Mouse (Mus musculus) midbrain, embryonic 13.5 days (tissue): ENCODE results near the gene Sec61a2. TPM values are rescaled to one million over a fixed set of nuclear protein-coding genes. Genes with fewer than 3 reads are reported as not detected.

Experiments used
- ATAC-seq: fragments of 200-750 bp; cut with Nextera tagmentation; 2 replicates; pipeline ENCODE4 v1.8.0; 2017; ENCODE audit warnings: mild to moderate bottlenecking, moderate TSS enrichment, moderate library complexity
- H3K27ac ChIP-seq: fragments of 300-500 bp; sonication (generic); 2 replicates; pipeline ENCODE4 v1.5.1; 2015; ENCODE audit warnings: inconsistent platforms, mild to moderate bottlenecking, moderate library complexity
- H3K27me3 ChIP-seq: fragments of 300-500 bp; sonication (generic); 2 replicates; pipeline ENCODE4 v1.6.1; 2015; ENCODE audit warnings: mild to moderate bottlenecking, inconsistent platforms
- H3K36me3 ChIP-seq: fragments of 300-500 bp; sonication (generic); 2 replicates; pipeline ENCODE4 v1.6.1; 2015; ENCODE audit warnings: mild to moderate bottlenecking, inconsistent platforms
- H3K4me1 ChIP-seq: fragments of 300-500 bp; sonication (generic); replicated peaks from 2 replicates; pipeline ENCODE4 v1.6.1; 2015; ENCODE audit warnings: inconsistent platforms
- H3K4me2 ChIP-seq: fragments of 300-500 bp; sonication (generic); replicated peaks from 2 replicates; pipeline ENCODE4 v1.6.1; 2015; ENCODE audit warnings: moderate library complexity, mild to moderate bottlenecking, inconsistent platforms
- H3K4me3 ChIP-seq: fragments of 300-500 bp; sonication (generic); replicated peaks from 2 replicates; pipeline ENCODE4 v1.5.1; 2015; ENCODE audit warnings: mild to moderate bottlenecking, inconsistent platforms
- H3K9ac ChIP-seq: fragments of 300-500 bp; sonication (generic); replicated peaks from 2 replicates; pipeline ENCODE4 v1.6.1; 2015; ENCODE audit warnings: mild to moderate bottlenecking, inconsistent platforms
- H3K9me3 ChIP-seq: fragments of 300-500 bp; sonication (generic); 2 replicates; pipeline ENCODE4 v1.6.1; 2016; ENCODE audit warnings: mild to moderate bottlenecking, inconsistent platforms
- WGBS: fragments of 180-500 bp; shearing (Covaris S2); methylation state at CpG from one replicate; pipeline ENCODE4 v1.1.7; 2015; 5-methylcytosine and 5-hydroxymethylcytosine counted together
- polyA plus RNA-seq: library from polyadenylated mRNA; unstranded; fragments of >200 nt; fragmentation: Nextera tagmentation; extraction: Ambion mirVana; gene quantifications from 2 replicates; pipeline ENCODE4 v1.2.1, GENCODE M21; 2015

The Sec61a2 gene
- polyA plus RNA-seq: 90.7 and 100 TPM in 2 replicates

- peak; percentile 99 for ATAC-seq
- H3K4me2 ChIP-seq: peak within 1 kb of the TSS; percentile 65
- H3K9me3 ChIP-seq: no peaks in the 10 kb centered on the region
- H3K27ac ChIP-seq: peak within 1 kb of the TSS; percentile 81
- H3K27me3 ChIP-seq: no peaks in the 10 kb centered on the region
- under 1% methylated on average over 61 of the region's 62 CpGs for WGBS
- H3K4me1 ChIP-seq: peaks cover 18% of the 10 kb centered on the region
- H3K36me3 ChIP-seq: peaks cover 26% of the 10 kb centered on the region
- peak within 1 kb of the TSS; percentile 89 for H3K9ac ChIP-seq
- H3K4me3 ChIP-seq: peak within 1 kb of the TSS; percentile 82
These were observed at the start of gene Sec61a2 for GRCm38 (mm10) chr2:5894843-5895570. Gene Sec61a2 (minus strand): TSS chr2:5895432.

GRCm38 (mm10) chr2:5943071-5943470 is 47.8 kb upstream of the Sec61a2 start:
- no peak overlapping the region for H3K27ac ChIP-seq

GRCm38 (mm10) chr2:5942416-5943032 is 47.3 kb upstream of the Sec61a2 start, which contains the start of gene Dhtkd1:
Gene Dhtkd1 (minus strand): TSS chr2:5942792.
- Histone ChIP-seq H3K4me1 (0 out of 2 replicates have a peak, but pooled peaks cover 7% of the 10 kb centered on the region), H3K9ac (peak within 1 kb of the TSS; percentile 77), H3K27ac (0 out of 2 replicates have a peak within 1 kb of the TSS, but pooled peaks have one; percentile 15), H3K36me3 (no peaks in the 10 kb centered on the region), H3K4me2 (peak within 1 kb of the TSS; percentile 65), H3K9me3 (no peaks in the 10 kb centered on the region), H3K4me3 (peak within 1 kb of the TSS; percentile 53), H3K27me3 (no peaks in the 10 kb centered on the region)
- 1% methylated on average over 36 of the region's 36 CpGs for WGBS
- peak; percentile 96 for ATAC-seq

More at GRCm38 (mm10) chr2:5943071-5943470, 47.8 kb upstream of the Sec61a2 start:
- Histone ChIP-seq H3K36me3 (no peaks in the 10 kb centered on the region), H3K4me3 (peak overlapping the region; percentile 53), H3K27me3 (no peaks in the 10 kb centered on the region), H3K9me3 (no peaks in the 10 kb centered on the region), H3K9ac (no peak overlapping the region), H3K4me1 (0 out of 2 replicates have a peak, but pooled peaks cover 7% of the 10 kb centered on the region), H3K4me2 (peak overlapping the region; percentile 65)
- WGBS: 34% methylated on average over 4 of the region's 4 CpGs
- peak; percentile 24; the same call in 1 of the 2 replicates for ATAC-seq

- H3K27me3 ChIP-seq: no peaks in the 10 kb centered on the region
- no peaks in the 10 kb centered on the region for H3K36me3 ChIP-seq
- peak overlapping the region; percentile 77 for H3K9ac ChIP-seq
- H3K4me3 ChIP-seq: peak overlapping the region; percentile 53
- 60% methylated on average over 11 of the region's 11 CpGs for WGBS
- H3K4me2 ChIP-seq: peak overlapping the region; percentile 65
- 0 out of 2 replicates have a peak, but pooled peaks cover 7% of the 10 kb centered on the region for H3K4me1 ChIP-seq
- no peaks in the 10 kb centered on the region for H3K9me3 ChIP-seq
- ATAC-seq: peak; percentile 18; the same call in 1 of the 2 replicates
- 0 out of 2 replicates have a peak overlapping the region, but pooled peaks have one; percentile 15 for H3K27ac ChIP-seq
These were observed 46.7 kb upstream of the Sec61a2 start for GRCm38 (mm10) chr2:5941861-5942415.

- Histone ChIP-seq H3K9ac (no peak overlapping the region), H3K4me2 (no peak overlapping the region), H3K9me3 (no peaks in the 10 kb centered on the region), H3K36me3 (no peaks in the 10 kb centered on the region), H3K27me3 (no peaks in the 10 kb centered on the region), H3K27ac (no peak overlapping the region), H3K4me1 (0 out of 2 replicates have a peak, but pooled peaks cover 7% of the 10 kb centered on the region), H3K4me3 (no peak overlapping the region)
- 91% methylated on average over 9 of the region's 9 CpGs for WGBS
- ATAC-seq: no peak
These were observed 45.7 kb upstream of the Sec61a2 start for GRCm38 (mm10) chr2:5940936-5941335.

GRCm38 (mm10) chr2:5939911-5940310 is 44.7 kb upstream of the Sec61a2 start:
- Histone ChIP-seq H3K4me3 (no peak overlapping the region), H3K36me3 (no peaks in the 10 kb centered on the region), H3K4me2 (no peak overlapping the region), H3K4me1 (0 out of 2 replicates have a peak, but pooled peaks cover 7% of the 10 kb centered on the region), H3K9ac (no peak overlapping the region), H3K27me3 (no peaks in the 10 kb centered on the region), H3K27ac (no peak overlapping the region), H3K9me3 (no peaks in the 10 kb centered on the region)
- no peak for ATAC-seq
- WGBS: 93% methylated on average over 14 of the region's 14 CpGs

GRCm38 (mm10) chr2:5939319-5939718 is 44.1 kb upstream of the Sec61a2 start:
- ATAC-seq: no peak
- Histone ChIP-seq H3K4me2 (no peak overlapping the region), H3K9me3 (no peaks in the 10 kb centered on the region), H3K9ac (no peak overlapping the region), H3K36me3 (no peaks in the 10 kb centered on the region), H3K4me1 (0 out of 2 replicates have a peak, but pooled peaks cover 7% of the 10 kb centered on the region), H3K27ac (no peak overlapping the region), H3K27me3 (no peaks in the 10 kb centered on the region), H3K4me3 (no peak overlapping the region)
- WGBS: 94% methylated on average over 3 of the region's 3 CpGs

GRCm38 (mm10) chr2:5936550-5936949 is 41.3 kb upstream of the Sec61a2 start:
- H3K4me2 ChIP-seq: no peak overlapping the region
- ATAC-seq: no peak
- H3K4me1 ChIP-seq: no peaks in the 10 kb centered on the region
- H3K4me3 ChIP-seq: no peak overlapping the region
- H3K9me3 ChIP-seq: no peaks in the 10 kb centered on the region
- H3K27me3 ChIP-seq: no peaks in the 10 kb centered on the region
- no peak overlapping the region for H3K27ac ChIP-seq
- H3K9ac ChIP-seq: no peak overlapping the region
- 86% methylated on average over 4 of the region's 4 CpGs for WGBS
- H3K36me3 ChIP-seq: no peaks in the 10 kb centered on the region

GRCm38 (mm10) chr2:5936068-5936467 is 40.8 kb upstream of the Sec61a2 start:
- H3K9ac ChIP-seq: no peak overlapping the region
- no peaks in the 10 kb centered on the region for H3K4me1 ChIP-seq
- H3K9me3 ChIP-seq: no peaks in the 10 kb centered on the region
- H3K27ac ChIP-seq: no peak overlapping the region
- no peaks in the 10 kb centered on the region for H3K27me3 ChIP-seq
- ATAC-seq: no peak
- no peak overlapping the region for H3K4me3 ChIP-seq
- peaks cover 1% of the 10 kb centered on the region; the same call in 1 of the 2 replicates for H3K36me3 ChIP-seq
- 80% methylated on average over 6 of the region's 6 CpGs for WGBS
- no peak overlapping the region for H3K4me2 ChIP-seq

GRCm38 (mm10) chr2:5934936-5935335 is 39.7 kb upstream of the Sec61a2 start:
- Histone ChIP-seq H3K4me3 (no peak overlapping the region), H3K27me3 (no peaks in the 10 kb centered on the region), H3K4me2 (no peak overlapping the region), H3K9me3 (no peaks in the 10 kb centered on the region), H3K9ac (no peak overlapping the region), H3K36me3 (peaks cover 13% of the 10 kb centered on the region), H3K27ac (no peak overlapping the region), H3K4me1 (no peaks in the 10 kb centered on the region)
- no peak for ATAC-seq
- WGBS: 95% methylated on average over 3 of the region's 3 CpGs

GRCm38 (mm10) chr2:5931938-5932337 is 36.7 kb upstream of the Sec61a2 start:
- Histone ChIP-seq H3K27me3 (no peaks in the 10 kb centered on the region), H3K4me2 (no peak overlapping the region), H3K4me3 (no peak overlapping the region), H3K4me1 (no peaks in the 10 kb centered on the region), H3K27ac (no peak overlapping the region), H3K9ac (no peak overlapping the region), H3K9me3 (no peaks in the 10 kb centered on the region), H3K36me3 (peaks cover 29% of the 10 kb centered on the region)
- 92% methylated on average over 5 of the region's 5 CpGs for WGBS
- no peak for ATAC-seq
